Comparison of ENCODE assay signal across 8 mouse cellular contexts in the genomic region with DNA sequence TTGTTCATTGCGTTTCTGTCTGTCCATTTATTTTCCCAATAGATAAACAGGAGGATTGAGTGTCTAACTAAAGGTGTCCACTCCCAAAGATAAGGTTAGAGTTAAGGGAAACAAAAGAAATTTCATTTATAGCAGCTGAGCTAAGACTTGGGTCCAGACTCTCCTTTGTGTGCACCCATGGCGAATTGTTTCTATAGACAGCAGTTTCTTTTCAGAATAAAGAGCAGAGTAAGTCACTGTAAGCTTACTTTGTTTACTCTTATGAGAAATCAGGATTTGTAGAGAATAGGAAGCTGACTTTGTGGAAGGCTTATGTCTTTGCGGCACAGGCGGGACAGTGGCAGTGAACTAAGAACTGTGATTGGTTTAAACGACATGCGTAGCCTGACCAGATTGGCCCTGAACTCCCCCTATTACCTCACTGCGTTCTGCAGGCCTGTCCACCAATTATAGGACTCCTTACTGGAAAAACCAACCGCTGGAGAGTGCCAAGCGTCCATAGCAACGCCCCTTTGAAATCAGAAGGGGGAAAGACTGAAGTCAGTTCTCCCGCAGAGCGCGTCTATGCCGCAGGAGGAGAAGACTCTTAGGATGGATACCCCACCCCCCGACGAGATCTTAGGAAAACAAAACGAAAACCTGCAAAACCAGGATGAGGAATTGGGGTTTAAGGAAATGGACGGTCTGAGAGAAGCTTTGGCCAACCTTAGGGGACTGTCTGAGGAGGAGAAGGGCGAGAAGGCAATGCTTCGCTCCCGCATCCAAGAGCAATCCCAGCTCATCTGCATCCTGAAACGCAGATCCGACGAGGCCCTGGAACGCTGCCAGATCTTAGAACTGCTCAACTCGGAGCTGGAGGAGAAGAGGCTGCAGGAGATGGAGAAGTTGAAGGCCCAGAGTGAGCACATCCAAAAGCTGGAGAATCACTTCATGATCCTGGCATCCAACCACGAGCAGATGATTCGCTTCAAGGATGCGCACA. TPM values are rescaled to one million over a fixed set of nuclear protein-coding genes. Genes with fewer than 3 reads are reported as not detected.
DNase-seq lines count a peak whose midpoint lies in the region; ATAC-seq lines count a peak whose summit lies in the region.

A gene (plus strand): TSS at position 558 of the 982 bp plus-strand sequence.

- DNase-seq in ZHBTc4 (ENCODE audit: low read depth, low spot score) = peak; percentile 92
- DNase-seq in cerebellum, postnatal 14 days = peak; percentile 85 to 87
- DNase-seq in frontal cortex, postnatal 25 days (ENCODE audit: low spot score in 2 of 2) = peak; percentile 33 to 53
- peak; percentile 77 to 81 for DNase-seq in layer of hippocampus, postnatal 10 days (ENCODE audit: low spot score in 2 of 2)
- peak; percentile 79 for DNase-seq in ovary, adult 18-20 months (ENCODE audit: low spot score)
- peak; percentile 61 to 80 for DNase-seq in urinary bladder, postnatal 36 days (ENCODE audit: low spot score in 2 of 2)

- no peaks in the 10 kb centered on the region for H3K9me3 ChIP-seq in hindbrain, embryonic 13.5 days
- H3K9me3 ChIP-seq in lung, embryonic 16.5 days (ENCODE audit: control insufficient read depth, low read length) = no peaks in the 10 kb centered on the region

- peak within 1 kb of the TSS; percentile 36 for H3K4me3 ChIP-seq in hindbrain, embryonic 13.5 days
- peak within 1 kb of the TSS; percentile 44 for H3K4me3 ChIP-seq in lung, embryonic 16.5 days (ENCODE audit: low read length)

- ATAC-seq in hindbrain, embryonic 13.5 days (ENCODE audit: low FRiP score) = peak; percentile 100
- peak; percentile 100 for ATAC-seq in lung, embryonic 16.5 days (ENCODE audit: low read depth)

- H3K36me3 ChIP-seq in hindbrain, embryonic 13.5 days = no peaks in the 10 kb centered on the region
- H3K36me3 ChIP-seq in lung, embryonic 16.5 days (ENCODE audit: control insufficient read depth, insufficient read depth, low read length) = no peaks in the 10 kb centered on the region

- H3K9ac ChIP-seq in hindbrain, embryonic 13.5 days = peak within 1 kb of the TSS; percentile 70
- peak within 1 kb of the TSS; percentile 56 for H3K9ac ChIP-seq in lung, embryonic 16.5 days (ENCODE audit: low read length)

- peak within 1 kb of the TSS; percentile 73 for H3K4me2 ChIP-seq in hindbrain, embryonic 13.5 days
- peak within 1 kb of the TSS; percentile 72 for H3K4me2 ChIP-seq in lung, embryonic 16.5 days (ENCODE audit: low read depth, low read length)

- peak within 1 kb of the TSS; percentile 35; the same call in 1 of the 2 replicates for H3K27ac ChIP-seq in hindbrain, embryonic 13.5 days
- no peak within 1 kb of the TSS for H3K27ac ChIP-seq in lung, embryonic 16.5 days (ENCODE audit: low read length)

- no peaks in the 10 kb centered on the region for H3K27me3 ChIP-seq in hindbrain, embryonic 13.5 days
- H3K27me3 ChIP-seq in lung, embryonic 16.5 days (ENCODE audit: control insufficient read depth, insufficient read depth, low read depth, low read length) = no peaks in the 10 kb centered on the region

- 24% methylated on average over 29 of the region's 29 CpGs for WGBS in hindbrain, embryonic 13.5 days
- 18% methylated on average over 29 of the region's 29 CpGs for WGBS in lung, embryonic 16.5 days

- H3K4me1 ChIP-seq in hindbrain, embryonic 13.5 days (replicated peaks) = peaks cover 9% of the 10 kb centered on the region
- H3K4me1 ChIP-seq in lung, embryonic 16.5 days (replicated peaks; ENCODE audit: control insufficient read depth, insufficient read depth, low read length) = 0 out of 2 replicates have a peak, but pooled peaks cover 2% of the 10 kb centered on the region

RNA-seq across cellular contexts. Expression of the gene that starts here (rescaled TPM):
- 2.0 and 2.2 TPM in 2 replicates for polyA plus RNA-seq in hindbrain, embryonic 13.5 days (2015; fragmentation: Nextera tagmentation; extraction: Ambion mirVana)
- total RNA-seq in layer of hippocampus, postnatal 10 days (2021) = under 1 TPM; 0.56 to 0.78 TPM
- 2.1 TPM in 2 replicates for polyA plus RNA-seq in lung, embryonic 16.5 days (2015; fragmentation: Nextera tagmentation; extraction: Ambion mirVana)

Comparison
In these comparisons a context has a peak if more than half of its experiments do, and no peak if none do; other contexts are left out.
1. Peak in DNase-seq in layer of hippocampus, postnatal 10 days; RNA of the gene not detected or under 1 TPM.